Mouse (Mus musculus) telencephalon, adult 2 months (tissue): ENCODE data around the gene Nfkbie.

Source experiments
- DNase-seq: peaks from one replicate; pipeline ENCODE4 v3.0.0-alpha.2; 2011; ENCODE audit warnings: low read depth, low spot score

Gene Nfkbie

DNA sequence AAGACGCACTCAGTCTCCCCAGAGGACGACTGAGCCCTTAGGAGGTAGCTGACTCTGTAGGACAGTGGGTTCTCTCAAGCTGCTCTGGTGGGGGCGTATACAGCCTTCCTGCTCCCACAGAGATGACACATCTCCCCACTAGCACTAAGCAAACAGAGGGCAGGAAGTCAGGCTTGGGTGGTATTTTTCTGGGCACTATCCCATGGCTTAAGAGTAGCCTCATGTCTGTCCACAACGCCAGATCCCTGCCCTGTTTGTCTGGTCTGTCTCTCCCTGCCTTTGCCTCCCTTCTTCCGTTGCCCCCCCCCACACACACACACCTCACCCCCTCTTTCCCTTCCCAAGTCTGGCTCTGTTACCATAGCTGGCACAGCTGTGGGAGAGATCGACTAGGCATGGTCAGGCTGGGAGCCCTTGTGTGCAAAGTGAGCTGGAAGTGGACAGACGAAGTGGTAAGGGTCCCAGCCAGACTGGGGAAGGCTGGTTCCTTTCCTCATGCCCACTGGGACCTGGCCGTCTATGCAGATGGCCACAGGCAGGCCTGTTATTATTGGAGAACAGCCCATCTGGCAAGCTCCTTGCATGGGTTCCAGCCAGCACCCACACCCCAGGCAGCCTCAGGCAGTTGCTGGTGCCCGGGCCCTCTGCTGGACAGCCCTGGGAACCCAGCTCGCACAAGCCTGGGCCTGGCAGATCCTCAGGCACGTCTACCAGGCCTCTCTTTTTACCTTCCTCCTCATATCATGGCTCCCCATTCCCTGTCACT is 41.3 kb downstream of the Nfkbie start:
- DNase-seq: no peak

DNA sequence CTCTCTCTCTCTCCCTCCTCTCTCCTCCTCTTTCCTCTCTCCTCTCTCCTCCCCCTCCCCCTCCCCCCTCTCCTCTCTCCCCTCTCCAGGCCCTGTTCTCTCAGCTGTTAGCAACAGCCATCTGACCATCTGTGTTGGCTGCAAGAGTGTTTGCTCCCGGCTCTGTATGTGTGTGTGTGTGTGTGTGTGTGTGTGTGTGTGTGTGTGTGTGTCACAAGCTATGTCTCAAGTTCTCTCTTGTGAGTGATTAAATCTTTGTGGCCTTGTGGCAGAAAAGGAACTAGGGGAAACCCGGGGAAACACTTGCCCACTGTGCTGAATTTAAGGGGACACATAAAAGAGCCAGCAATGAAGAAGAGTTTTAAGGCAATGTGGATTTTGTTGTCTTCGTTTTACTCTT is 42.3 kb downstream of the Nfkbie start:
- no peak for DNase-seq

GRCm38 (mm10) chr17:45598376-45598775 is 42.9 kb downstream of the Nfkbie start:
- no peak for DNase-seq

DNA sequence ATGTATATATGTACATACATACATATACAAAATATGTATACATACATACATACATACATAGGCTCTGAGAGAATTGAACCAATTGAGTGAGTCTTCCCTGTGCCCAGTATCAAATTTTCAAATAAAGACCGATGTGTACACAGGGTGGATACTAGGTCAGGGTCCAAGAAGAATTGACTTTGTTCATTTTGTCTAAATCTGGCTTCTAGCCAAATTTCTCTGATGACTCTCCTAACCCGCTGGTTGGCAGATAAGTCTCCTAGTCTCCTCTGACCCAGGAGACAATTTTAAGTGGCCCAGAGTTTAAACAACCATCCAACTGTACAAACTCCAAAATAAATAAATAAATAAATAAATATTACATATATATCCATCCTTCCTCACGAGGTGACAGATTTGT is 43.4 kb downstream of the Nfkbie start:
- no peak for DNase-seq

- no peak for DNase-seq
These were observed 44.1 kb downstream of the Nfkbie start, which contains the start of gene Slc29a1 for GRCm38 (mm10) chr17:45599446-45600242. Gene Slc29a1, minus strand, starts transcription at chr17:45599606.

- DNase-seq: no peak
These were observed 44.8 kb downstream of the Nfkbie start for GRCm38 (mm10) chr17:45600267-45600666.

- no peak for DNase-seq
These were observed 45.8 kb downstream of the Nfkbie start for GRCm38 (mm10) chr17:45601325-45601724.

- DNase-seq: no peak
These were observed 46.4 kb downstream of the Nfkbie start, which contains the start of gene Mymx for GRCm38 (mm10) chr17:45601877-45602304. Gene Mymx, minus strand, starts transcription at chr17:45602102.

DNA sequence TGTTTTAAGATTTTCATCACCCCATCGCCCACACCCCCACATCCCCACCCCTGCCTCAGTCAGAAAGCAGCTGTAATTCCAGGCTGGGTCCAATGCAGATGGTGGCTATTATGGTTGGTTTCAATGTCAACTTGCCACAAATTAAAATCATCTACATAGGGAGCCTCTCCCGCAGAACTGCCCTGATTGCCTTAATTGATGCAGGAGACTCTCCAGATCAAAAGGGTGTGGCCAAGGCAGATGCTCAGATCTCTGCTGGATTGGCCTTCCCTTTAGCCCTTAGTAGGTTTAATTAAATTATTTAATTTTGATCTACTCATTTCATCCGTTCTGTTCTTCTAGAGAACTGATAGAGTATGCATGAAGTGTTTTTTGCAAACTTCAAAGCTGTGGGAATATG is 47.5 kb downstream of the Nfkbie start:
- DNase-seq: no peak

GRCm38 (mm10) chr17:45606992-45607879 is 51.7 kb downstream of the Nfkbie start:
- no peak for DNase-seq

- no peak for DNase-seq
These were observed 52.9 kb downstream of the Nfkbie start for GRCm38 (mm10) chr17:45608396-45608795.

- DNase-seq: no peak
These were observed 54.8 kb downstream of the Nfkbie start for GRCm38 (mm10) chr17:45610144-45610866.

DNA sequence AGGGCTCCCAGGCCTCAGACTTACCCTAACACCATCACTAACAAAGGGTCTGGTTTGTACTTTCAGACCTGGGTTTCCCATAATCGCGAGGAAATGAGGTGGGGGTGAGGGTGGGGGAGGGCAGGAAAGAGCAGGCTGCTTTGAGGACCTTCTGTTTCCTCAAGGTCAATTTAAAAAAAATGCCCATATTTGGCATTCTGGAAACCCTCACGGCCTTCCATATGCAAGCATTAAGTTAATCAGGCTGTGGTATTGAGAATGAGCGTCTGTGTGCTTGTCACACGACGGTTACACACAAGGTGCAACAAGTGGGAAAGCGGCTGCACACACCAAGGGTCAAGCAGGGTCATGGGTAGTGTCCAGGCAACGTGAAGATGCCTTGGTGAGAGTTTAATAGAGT is 56.5 kb downstream of the Nfkbie start:
- no peak for DNase-seq
